Mouse (Mus musculus) C2C12 (cell line): Measurements from ENCODE around the gene Gm9747. TPM values are rescaled to one million over a fixed set of nuclear protein-coding genes. Genes with fewer than 3 reads are reported as not detected.

Source experiments
- H3K27me3 ChIP-seq: one replicate; pipeline ENCODE4 v1.6.1; 2011; ENCODE audit not compliant: control insufficient read depth, insufficient read depth, insufficient read length
- H3K36me3 ChIP-seq: one replicate; pipeline ENCODE4 v1.6.1; 2011; ENCODE audit not compliant: control insufficient read depth, insufficient read depth
- H3K4me3 ChIP-seq: one replicate; pipeline ENCODE4 v1.5.1; 2011; ENCODE audit warnings: mild to moderate bottlenecking, control low read depth; ENCODE audit not compliant: poor library complexity, insufficient read depth, severe bottlenecking
- H3K79me2 ChIP-seq: one replicate; pipeline ENCODE4 v1.6.1; 2011; ENCODE audit not compliant: control insufficient read depth, insufficient read depth
- H3K79me3 ChIP-seq: one replicate; pipeline ENCODE4 v1.6.1; 2011; ENCODE audit warnings: low read depth, control low read depth
- H3ac ChIP-seq: one replicate; pipeline ENCODE3; 2011; ENCODE audit warnings: low read depth; ENCODE audit not compliant: control insufficient read depth, insufficient read length
- CEBPB ChIP-seq: IDR thresholded peaks from one replicate; pipeline ENCODE4 v1.6.1; 2011; ENCODE audit warnings: low read depth, mild to moderate bottlenecking, control low read depth, moderate library complexity
- CTCF ChIP-seq: IDR thresholded peaks from one replicate; pipeline ENCODE4 v1.5.1; 2011; ENCODE audit not compliant: control insufficient read depth, insufficient read depth, insufficient read length
- FOSL1 ChIP-seq: IDR thresholded peaks from one replicate; pipeline ENCODE4 v1.8.0; 2011; ENCODE audit warnings: mild to moderate bottlenecking, low read length; ENCODE audit not compliant: poor library complexity, insufficient read depth, severe bottlenecking
- MAX ChIP-seq: IDR thresholded peaks from one replicate; pipeline ENCODE4 v1.6.1; 2011; ENCODE audit warnings: mild to moderate bottlenecking, control low read depth
- MYOD1 ChIP-seq: IDR thresholded peaks from one replicate; pipeline ENCODE4 v1.6.1; 2011; ENCODE audit warnings: low read depth; ENCODE audit not compliant: control insufficient read depth, insufficient read length
- MYOG ChIP-seq: IDR thresholded peaks from one replicate; pipeline ENCODE4 v1.6.1; 2011; ENCODE audit not compliant: control insufficient read depth, insufficient read length; ENCODE audit errors: extremely low read depth
- USF1 ChIP-seq: IDR thresholded peaks from one replicate; pipeline ENCODE4 v1.6.1; 2011; ENCODE audit warnings: low read depth, mild to moderate bottlenecking, control low read depth, moderate library complexity
- polyA plus RNA-seq: library from polyadenylated mRNA; unstranded; fragments of >200 nt; fragmentation: generic; extraction: Trizol; gene quantifications from one replicate; pipeline ENCODE4 v1.2.1, GENCODE M21; 2012; ENCODE audit warnings: missing spikeins

Gm9747 gene
- polyA plus RNA-seq, 1 experiment: 3.8 TPM

- H3K4me3 ChIP-seq: no peak overlapping the region
- H3ac ChIP-seq: no peak overlapping the region
- peaks cover 10% of the 10 kb centered on the region for H3K36me3 ChIP-seq
- TF ChIP-seq MYOG (no peak), MAX (no peak), MYOD1 (no peak), USF1 (no peak), CEBPB (no peak), FOSL1 (no peak), CTCF (no peak)
- H3K27me3 ChIP-seq: no peaks in the 10 kb centered on the region
- H3K79me3 ChIP-seq: no peaks in the 10 kb centered on the region
- H3K79me2 ChIP-seq: no peaks in the 10 kb centered on the region
Observed at GRCm38 (mm10) chr1:82228841-82229240, 4.1 kb upstream of the Gm9747 start.

GRCm38 (mm10) chr1:82234616-82235015 lies 1.7 kb downstream of the Gm9747 start:
- peaks cover 4% of the 10 kb centered on the region for H3K79me3 ChIP-seq
- peaks cover 16% of the 10 kb centered on the region for H3K79me2 ChIP-seq
- TF ChIP-seq CTCF: no peak
- no peak for TF ChIP-seq MYOG
- no peak for TF ChIP-seq FOSL1
- TF ChIP-seq MYOD1: no peak
- no peak for TF ChIP-seq CEBPB
- TF ChIP-seq USF1: no peak
- no peak for TF ChIP-seq MAX

GRCm38 (mm10) chr1:82235455-82236104 lies 2.7 kb downstream of the Gm9747 start:
- Histone ChIP-seq H3K79me2 (peaks cover 26% of the 10 kb centered on the region), H3K79me3 (peaks cover 10% of the 10 kb centered on the region), H3K4me3 (no peak overlapping the region), H3K36me3 (peaks cover 62% of the 10 kb centered on the region), H3ac (no peak overlapping the region), H3K27me3 (no peaks in the 10 kb centered on the region)
- no peak for TF ChIP-seq MAX

More at GRCm38 (mm10) chr1:82234616-82235015, 1.7 kb downstream of the Gm9747 start:
- no peaks in the 10 kb centered on the region for H3K27me3 ChIP-seq
- H3K36me3 ChIP-seq: peaks cover 57% of the 10 kb centered on the region
- no peak overlapping the region for H3ac ChIP-seq
- no peak overlapping the region for H3K4me3 ChIP-seq

- peaks cover 63% of the 10 kb centered on the region for H3K36me3 ChIP-seq
- TF ChIP-seq FOSL1: no peak
- no peak for TF ChIP-seq CEBPB
- TF ChIP-seq USF1: no peak
- no peak for TF ChIP-seq MYOG
- TF ChIP-seq MYOD1: no peak
- no peak for TF ChIP-seq MAX
- no peak for TF ChIP-seq CTCF
- no peaks in the 10 kb centered on the region for H3K27me3 ChIP-seq
- peaks cover 24% of the 10 kb centered on the region for H3K79me3 ChIP-seq
- H3K4me3 ChIP-seq: no peak overlapping the region
- peaks cover 51% of the 10 kb centered on the region for H3K79me2 ChIP-seq
- no peak overlapping the region for H3ac ChIP-seq
Observed at GRCm38 (mm10) chr1:82238245-82238644, 5.3 kb downstream of the Gm9747 start.

- H3K4me3 ChIP-seq: no peak overlapping the region
- H3K79me2 ChIP-seq: peaks cover 64% of the 10 kb centered on the region
- peaks cover 56% of the 10 kb centered on the region for H3K36me3 ChIP-seq
- TF ChIP-seq MAX: no peak
- TF ChIP-seq FOSL1: no peak
- TF ChIP-seq CEBPB: no peak
- no peak overlapping the region for H3ac ChIP-seq
- no peaks in the 10 kb centered on the region for H3K27me3 ChIP-seq
- peaks cover 29% of the 10 kb centered on the region for H3K79me3 ChIP-seq
Observed at GRCm38 (mm10) chr1:82239409-82240201, 6.7 kb downstream of the Gm9747 start.
